Mouse (Mus musculus): Measurements from ENCODE around the gene Cd300a. TPM values are rescaled to one million over a fixed set of nuclear protein-coding genes. Genes with fewer than 3 reads are reported as not detected.
A peak's percentile ranks its signal among the peaks of the same experiment; 100 is the strongest.

Cd300a gene
- polyA plus RNA-seq, 1 experiment from 2014 or later = 1.4 TPM

DNA sequence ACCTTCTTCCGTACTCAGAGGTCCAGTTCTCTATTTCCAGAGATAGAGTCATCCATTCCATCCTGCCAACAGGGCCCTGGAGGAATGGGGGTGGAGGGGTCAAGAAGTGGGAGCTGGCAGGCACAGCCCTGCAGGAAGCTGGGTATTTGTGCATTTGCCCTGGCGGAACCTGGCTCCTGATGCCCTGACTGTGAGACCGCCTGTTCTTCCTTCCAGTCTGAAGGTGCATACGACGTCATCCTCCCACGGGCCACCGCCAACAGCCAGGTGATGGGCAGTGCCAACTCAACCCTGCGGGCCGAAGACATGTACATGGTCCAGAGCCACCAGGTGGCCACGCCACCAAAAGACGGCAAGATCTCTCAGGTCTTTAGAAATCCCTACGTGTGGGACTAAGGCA is 21.6 kb upstream of the Cd300a start:
- Histone ChIP-seq H3K9me3 (replicated peaks; ENCODE audit: control insufficient read depth, low read length) (no peaks in the 10 kb centered on the region), H3K4me1 (ENCODE audit: control insufficient read depth, insufficient read depth, low read length) (peaks cover 11% of the 10 kb centered on the region), H3K4me3 (ENCODE audit: low read depth, low read length) (no peak overlapping the region), H3K4me2 (ENCODE audit: low read depth, low read length) (no peak overlapping the region), H3K36me3 (replicated peaks; ENCODE audit: control insufficient read depth, insufficient read depth, low read depth, low read length) (peaks cover 4% of the 10 kb centered on the region), H3K27me3 (ENCODE audit: control insufficient read depth, insufficient read depth, low read length) (no peaks in the 10 kb centered on the region), H3K27ac (replicated peaks; ENCODE audit: low read depth, low read length) (no peak overlapping the region), H3K9ac (replicated peaks; ENCODE audit: low read length) (no peak overlapping the region)
- WGBS = 93% methylated on average over 12 of the region's 12 CpGs
- ATAC-seq (replicated peaks; ENCODE audit: insufficient number of reproducible peaks, low FRiP score, low TSS enrichment, low read depth) (no peak), DNase-seq (ENCODE audit: low spot score) (no peak)

DNA sequence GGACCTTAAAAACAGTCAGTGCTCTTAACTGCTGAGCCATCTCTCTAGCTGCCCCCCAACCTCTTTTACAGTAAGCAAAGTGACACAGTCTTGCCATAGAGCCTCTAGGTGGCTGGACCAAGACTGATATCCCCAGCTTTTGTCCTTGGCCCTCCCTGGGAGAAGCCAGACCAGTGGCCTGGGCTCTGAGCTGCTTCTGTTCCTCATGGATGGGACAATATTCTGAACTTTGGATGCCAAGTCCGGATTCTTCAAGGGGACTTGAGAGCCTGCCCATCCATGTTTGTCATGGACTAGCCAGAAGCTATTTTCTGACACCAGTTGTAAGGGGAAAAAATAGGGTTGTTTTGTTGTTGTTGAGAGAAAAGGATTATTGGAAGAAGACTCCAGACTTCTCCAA is 20.1 kb upstream of the Cd300a start:
- H3K4me3 ChIP-seq (ENCODE audit: low read depth, low read length) = no peak overlapping the region
- H3K27ac ChIP-seq (replicated peaks; ENCODE audit: low read depth, low read length) = no peak overlapping the region
- H3K27me3 ChIP-seq (ENCODE audit: control insufficient read depth, insufficient read depth, low read length) = no peaks in the 10 kb centered on the region
- DNase-seq (ENCODE audit: low spot score) (no peak), ATAC-seq (replicated peaks; ENCODE audit: insufficient number of reproducible peaks, low FRiP score, low TSS enrichment, low read depth) (no peak)
- peaks cover 11% of the 10 kb centered on the region for H3K4me1 ChIP-seq (ENCODE audit: control insufficient read depth, insufficient read depth, low read length)
- no peak overlapping the region for H3K4me2 ChIP-seq (ENCODE audit: low read depth, low read length)
- WGBS = 93% methylated on average over 1 of the region's 1 CpGs
- peaks cover 4% of the 10 kb centered on the region for H3K36me3 ChIP-seq (replicated peaks; ENCODE audit: control insufficient read depth, insufficient read depth, low read depth, low read length)
- H3K9me3 ChIP-seq (replicated peaks; ENCODE audit: control insufficient read depth, low read length) = no peaks in the 10 kb centered on the region
- H3K9ac ChIP-seq (replicated peaks; ENCODE audit: low read length) = no peak overlapping the region

DNA sequence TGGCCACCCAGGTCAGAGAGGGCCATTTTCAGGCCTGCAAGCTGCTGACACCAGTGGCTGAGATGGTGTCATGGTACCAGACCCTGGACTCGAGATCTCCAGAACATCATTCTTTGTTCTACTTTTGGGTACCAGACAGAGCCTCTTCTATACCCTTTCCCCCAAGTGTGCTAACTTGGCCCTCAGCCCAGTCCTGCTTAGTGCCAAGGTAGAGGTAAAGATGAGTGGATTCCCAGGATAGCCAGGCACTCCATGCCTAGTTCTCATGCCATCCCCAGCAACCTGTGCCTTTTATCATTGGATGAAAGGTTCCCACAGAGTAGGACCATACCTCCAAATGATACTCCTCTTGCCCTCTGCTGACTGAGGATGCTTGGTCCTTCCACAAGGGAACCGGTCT is 18.3 kb upstream of the Cd300a start:
- Histone ChIP-seq H3K36me3 (replicated peaks; ENCODE audit: control insufficient read depth, insufficient read depth, low read depth, low read length) (peaks cover 4% of the 10 kb centered on the region), H3K27ac (replicated peaks; ENCODE audit: low read depth, low read length) (no peak overlapping the region), H3K27me3 (ENCODE audit: control insufficient read depth, insufficient read depth, low read length) (no peaks in the 10 kb centered on the region), H3K9ac (replicated peaks; ENCODE audit: low read length) (no peak overlapping the region), H3K4me1 (ENCODE audit: control insufficient read depth, insufficient read depth, low read length) (peaks cover 14% of the 10 kb centered on the region), H3K4me2 (ENCODE audit: low read depth, low read length) (no peak overlapping the region), H3K4me3 (ENCODE audit: low read depth, low read length) (no peak overlapping the region), H3K9me3 (replicated peaks; ENCODE audit: control insufficient read depth, low read length) (no peaks in the 10 kb centered on the region)
- DNase-seq (ENCODE audit: low spot score) = no peak
- 78% methylated on average over 2 of the region's 2 CpGs for WGBS
- no peak for ATAC-seq (replicated peaks; ENCODE audit: insufficient number of reproducible peaks, low FRiP score, low TSS enrichment, low read depth)

DNA sequence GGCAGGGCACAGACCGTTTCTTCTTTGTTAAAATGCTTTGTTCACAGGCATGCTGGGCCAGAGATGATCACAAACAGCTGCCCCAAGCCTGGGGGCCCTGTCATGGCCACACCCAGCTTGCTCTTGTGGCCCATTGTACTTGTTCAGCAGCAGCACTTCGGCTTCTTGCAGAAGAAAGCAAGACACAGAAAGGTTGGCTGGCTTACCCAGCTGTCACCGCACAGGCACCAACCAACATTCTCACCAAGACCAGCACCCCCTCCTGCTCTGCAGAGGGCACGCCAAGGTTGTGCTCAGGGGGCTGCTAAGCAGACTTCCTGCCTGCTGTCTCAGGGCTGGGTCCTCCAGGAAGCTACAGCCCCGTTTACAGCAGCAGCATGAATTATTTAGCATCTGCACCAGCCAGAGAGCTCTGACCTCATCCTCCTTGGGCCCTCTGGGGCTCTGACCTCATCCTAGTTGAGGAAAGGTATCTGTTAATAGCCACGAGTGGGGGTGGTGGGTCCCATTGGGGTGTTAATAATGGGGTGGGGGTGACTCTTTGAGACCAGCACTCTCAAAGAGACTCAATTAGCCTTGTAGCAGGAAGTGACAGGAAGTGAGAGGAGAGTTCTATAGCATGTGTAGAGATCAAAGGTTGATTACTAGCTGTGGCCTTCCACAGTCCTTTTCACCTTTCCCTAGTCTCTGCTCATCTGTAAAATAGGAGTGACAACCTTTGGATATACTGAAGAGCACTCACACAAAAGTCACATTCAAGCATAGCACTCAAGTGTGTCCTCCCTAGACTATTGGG is 16.6 kb upstream of the Cd300a start:
- ATAC-seq (replicated peaks; ENCODE audit: insufficient number of reproducible peaks, low FRiP score, low TSS enrichment, low read depth) (no peak), DNase-seq (ENCODE audit: low spot score) (peak; percentile 36)
- H3K27ac ChIP-seq (replicated peaks; ENCODE audit: low read depth, low read length) = peak overlapping the region; percentile 56
- 14% methylated on average over 6 of the region's 6 CpGs for WGBS
- H3K4me3 ChIP-seq (ENCODE audit: low read depth, low read length) = no peak overlapping the region
- H3K9me3 ChIP-seq (replicated peaks; ENCODE audit: control insufficient read depth, low read length) = no peaks in the 10 kb centered on the region
- no peaks in the 10 kb centered on the region for H3K27me3 ChIP-seq (ENCODE audit: control insufficient read depth, insufficient read depth, low read length)
- peaks cover 4% of the 10 kb centered on the region for H3K36me3 ChIP-seq (replicated peaks; ENCODE audit: control insufficient read depth, insufficient read depth, low read depth, low read length)
- no peak overlapping the region for H3K4me2 ChIP-seq (ENCODE audit: low read depth, low read length)
- peaks cover 11% of the 10 kb centered on the region for H3K4me1 ChIP-seq (ENCODE audit: control insufficient read depth, insufficient read depth, low read length)
- peak overlapping the region; percentile 28 for H3K9ac ChIP-seq (replicated peaks; ENCODE audit: low read length)

DNA sequence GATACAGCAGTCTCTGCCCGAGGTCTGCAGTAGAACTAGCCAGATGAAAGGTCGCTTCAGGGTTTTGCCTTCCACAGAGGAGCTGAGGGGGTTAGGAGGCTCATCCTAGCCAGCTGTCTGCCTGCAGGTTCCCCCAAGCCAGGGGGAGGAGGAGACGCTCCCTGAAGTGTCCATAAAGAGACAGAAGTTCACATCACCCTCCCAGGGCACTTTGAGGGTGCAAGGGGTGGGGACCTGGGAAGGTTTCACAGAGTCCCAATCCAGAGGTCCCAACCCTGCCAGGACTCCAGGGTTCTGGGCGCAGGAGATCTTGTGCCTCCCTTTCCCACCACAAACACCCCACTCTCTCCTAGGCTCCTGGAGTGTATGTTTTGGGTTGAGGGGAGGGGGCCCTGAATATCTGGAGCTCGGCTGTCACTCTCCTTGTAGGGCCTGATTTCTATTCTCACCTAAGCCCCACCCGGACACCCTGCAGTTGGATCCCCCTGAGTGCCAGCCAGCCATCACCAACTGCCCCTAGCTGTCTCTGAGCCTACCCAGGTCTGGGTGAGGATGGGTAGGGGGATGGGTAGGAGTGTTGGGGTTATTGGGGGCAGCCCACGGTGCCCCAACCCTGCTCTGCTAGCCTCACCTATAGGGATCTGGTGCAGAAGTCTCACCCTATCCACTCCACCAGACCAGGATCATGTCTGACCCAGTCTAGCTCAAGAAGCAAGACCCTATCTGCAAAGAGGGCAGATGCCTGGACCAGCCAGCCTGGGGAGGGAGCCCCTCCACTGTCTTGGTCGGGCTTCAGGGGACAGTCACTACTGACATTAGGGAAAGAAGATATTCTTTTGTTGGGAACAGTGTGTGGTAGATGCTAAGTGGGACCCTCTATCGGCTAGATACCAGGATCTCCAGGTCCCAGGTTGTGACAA is 15.4 kb upstream of the Cd300a start:
- Histone ChIP-seq H3K36me3 (replicated peaks; ENCODE audit: control insufficient read depth, insufficient read depth, low read depth, low read length) (peaks cover 4% of the 10 kb centered on the region; the same call in 1 of the 2 replicates), H3K27ac (replicated peaks; ENCODE audit: low read depth, low read length) (no peak overlapping the region), H3K9me3 (replicated peaks; ENCODE audit: control insufficient read depth, low read length) (no peaks in the 10 kb centered on the region), H3K4me2 (ENCODE audit: low read depth, low read length) (no peak overlapping the region), H3K27me3 (ENCODE audit: control insufficient read depth, insufficient read depth, low read length) (no peaks in the 10 kb centered on the region), H3K4me3 (ENCODE audit: low read depth, low read length) (no peak overlapping the region), H3K4me1 (ENCODE audit: control insufficient read depth, insufficient read depth, low read length) (peaks cover 11% of the 10 kb centered on the region), H3K9ac (replicated peaks; ENCODE audit: low read length) (no peak overlapping the region)
- 49% methylated on average over 9 of the region's 9 CpGs for WGBS
- no peak for DNase-seq (ENCODE audit: low spot score)
- 0 out of 2 replicates have a peak, but pooled peaks have one; percentile 46 for ATAC-seq (replicated peaks; ENCODE audit: insufficient number of reproducible peaks, low FRiP score, low TSS enrichment, low read depth)

DNA sequence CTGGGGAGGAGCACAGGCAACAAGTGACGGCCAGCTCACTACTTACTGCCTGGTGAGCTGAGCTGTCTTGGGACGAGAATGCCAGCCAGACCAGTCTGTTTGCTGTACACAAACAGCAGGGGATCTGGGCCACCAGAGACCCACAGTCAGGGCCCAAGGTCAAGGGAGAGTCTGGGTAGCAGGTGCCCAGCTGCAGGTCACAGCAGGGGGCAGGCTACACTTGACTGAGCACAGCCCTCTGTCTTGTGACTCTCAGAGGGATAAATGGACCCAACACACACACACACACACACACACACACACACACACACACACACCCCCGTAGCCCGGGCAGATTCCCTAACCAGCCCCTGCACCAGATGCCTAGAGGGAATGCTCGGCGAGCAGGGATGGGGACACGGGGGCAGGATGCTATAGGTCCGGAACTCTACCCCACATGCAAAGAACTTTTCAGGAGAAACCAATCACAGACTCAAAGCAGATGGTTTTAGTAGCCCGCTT is 14.5 kb upstream of the Cd300a start:
- Histone ChIP-seq H3K27ac (replicated peaks; ENCODE audit: low read depth, low read length) (no peak overlapping the region), H3K36me3 (replicated peaks; ENCODE audit: control insufficient read depth, insufficient read depth, low read depth, low read length) (peaks cover 4% of the 10 kb centered on the region; the same call in 1 of the 2 replicates), H3K4me2 (ENCODE audit: low read depth, low read length) (no peak overlapping the region), H3K4me1 (ENCODE audit: control insufficient read depth, insufficient read depth, low read length) (peaks cover 11% of the 10 kb centered on the region), H3K4me3 (ENCODE audit: low read depth, low read length) (no peak overlapping the region), H3K9me3 (replicated peaks; ENCODE audit: control insufficient read depth, low read length) (no peaks in the 10 kb centered on the region), H3K27me3 (ENCODE audit: control insufficient read depth, insufficient read depth, low read length) (no peaks in the 10 kb centered on the region), H3K9ac (replicated peaks; ENCODE audit: low read length) (no peak overlapping the region; the same call in 1 of the 2 replicates)
- peak; percentile 59 for DNase-seq (ENCODE audit: low spot score)
- peak; percentile 44; the same call in 1 of the 2 replicates for ATAC-seq (replicated peaks; ENCODE audit: insufficient number of reproducible peaks, low FRiP score, low TSS enrichment, low read depth)
- WGBS = 11% methylated on average over 9 of the region's 9 CpGs

DNA sequence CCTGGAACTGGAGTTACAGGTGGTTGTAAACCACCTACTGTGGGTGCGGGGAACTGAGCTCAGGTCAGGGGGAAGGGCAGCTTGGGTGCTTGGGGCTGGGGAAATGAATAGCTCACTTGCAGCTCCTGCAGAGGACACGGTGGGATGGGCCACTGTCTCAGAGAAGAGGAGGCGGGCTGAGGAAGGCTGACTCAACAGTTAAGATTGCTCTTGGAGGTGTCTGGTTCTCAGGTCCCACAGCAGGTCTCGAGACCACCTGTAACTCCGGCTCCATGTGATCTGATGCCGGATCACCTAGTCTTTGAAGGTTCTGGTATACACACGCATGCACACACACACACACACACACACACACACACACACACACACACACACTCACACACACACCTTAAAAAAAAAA is 13.7 kb upstream of the Cd300a start:
- Histone ChIP-seq H3K36me3 (replicated peaks; ENCODE audit: control insufficient read depth, insufficient read depth, low read depth, low read length) (0 out of 2 replicates have a peak, but pooled peaks cover under 1% of the 10 kb centered on the region), H3K27me3 (ENCODE audit: control insufficient read depth, insufficient read depth, low read length) (no peaks in the 10 kb centered on the region), H3K27ac (replicated peaks; ENCODE audit: low read depth, low read length) (no peak overlapping the region), H3K9ac (replicated peaks; ENCODE audit: low read length) (no peak overlapping the region), H3K4me2 (ENCODE audit: low read depth, low read length) (no peak overlapping the region), H3K9me3 (replicated peaks; ENCODE audit: control insufficient read depth, low read length) (no peaks in the 10 kb centered on the region), H3K4me3 (ENCODE audit: low read depth, low read length) (no peak overlapping the region), H3K4me1 (ENCODE audit: control insufficient read depth, insufficient read depth, low read length) (peaks cover 11% of the 10 kb centered on the region)
- ATAC-seq (replicated peaks; ENCODE audit: insufficient number of reproducible peaks, low FRiP score, low TSS enrichment, low read depth) (no peak), DNase-seq (ENCODE audit: low spot score) (no peak)
- 31% methylated on average over 7 of the region's 7 CpGs for WGBS
